Mouse (Mus musculus): Measurements from ENCODE around the gene Anapc16. TPM values are rescaled to one million over a fixed set of nuclear protein-coding genes. Genes with fewer than 3 reads are reported as not detected.

Anapc16 gene
- polyA plus RNA-seq (2014; fragmentation: Illumina TruSeq; extraction: RNeasy Lipid Tissue Mini Kit (QIAGEN cat#74804)) = 32.2 TPM

GRCm38 (mm10) chr10:60002673-60003212 lies at the start of gene Anapc16, which contains the start of gene Ascc1:
Gene Anapc16 (minus strand): TSS chr10:60003135.
Gene Ascc1 (plus strand): TSS chr10:60002805.

GRCm38 (mm10) chr10:59951211-59952151 lies 51.5 kb downstream of the Anapc16 start, which contains the start of gene Ddit4:
Gene Ddit4 (minus strand): TSS chr10:59951834.

Other genes with a start within 250 kb of the Anapc16 start
- gene Dnajb12, start 123.6 kb downstream of the Anapc16 start, polyA plus RNA-seq (2014; fragmentation: Illumina TruSeq; extraction: RNeasy Lipid Tissue Mini Kit (QIAGEN cat#74804)) = 5.8 TPM
- 11.5 TPM for gene Ddit4, start 51.3 kb downstream of the Anapc16 start, polyA plus RNA-seq (2014; fragmentation: Illumina TruSeq; extraction: RNeasy Lipid Tissue Mini Kit (QIAGEN cat#74804))
- gene Ascc1, start 330 bp downstream of the Anapc16 start, polyA plus RNA-seq (2014; fragmentation: Illumina TruSeq; extraction: RNeasy Lipid Tissue Mini Kit (QIAGEN cat#74804)) = 17.0 TPM
- gene Spock2, start 103.1 kb upstream of the Anapc16 start, polyA plus RNA-seq (2014; fragmentation: Illumina TruSeq; extraction: RNeasy Lipid Tissue Mini Kit (QIAGEN cat#74804)) = 52.6 TPM
- 3.7 TPM for gene Chst3, start 216.1 kb upstream of the Anapc16 start, polyA plus RNA-seq (2014; fragmentation: Illumina TruSeq; extraction: RNeasy Lipid Tissue Mini Kit (QIAGEN cat#74804))

Data from ovary, adult 10 weeks (tissue).